Mouse (Mus musculus) kidney, postnatal 0 days (tissue): ENCODE data around the gene Foxg1. TPM values are rescaled to one million over a fixed set of nuclear protein-coding genes. Genes with fewer than 3 reads are reported as not detected.

ENCODE experiments used
- ATAC-seq: fragments of 200-750 bp; cut with Nextera tagmentation; replicated peaks from 2 replicates; pipeline ENCODE4 v1.8.0; 2017; ENCODE audit warnings: low read depth, moderate number of reproducible peaks, moderate TSS enrichment, moderate library complexity; ENCODE audit not compliant: low FRiP score
- DNase-seq: peaks from one replicate; pipeline ENCODE4 v3.0.0-alpha.2; 2016; ENCODE audit warnings: low spot score
- H3K27ac ChIP-seq: fragments of 300-500 bp; sonication (generic); 2 replicates; pipeline ENCODE4 v1.5.1; 2014; ENCODE audit warnings: mild to moderate bottlenecking
- H3K27me3 ChIP-seq: fragments of 300-500 bp; sonication (generic); 2 replicates; pipeline ENCODE4 v1.6.1; 2014; ENCODE audit warnings: low read length, mixed read lengths; ENCODE audit not compliant: insufficient read depth
- H3K36me3 ChIP-seq: fragments of 300-500 bp; sonication (generic); 2 replicates; pipeline ENCODE4 v1.6.1; 2014; ENCODE audit warnings: low read length, mixed read lengths; ENCODE audit not compliant: insufficient read depth
- H3K4me1 ChIP-seq: fragments of 300-500 bp; sonication (generic); replicated peaks from 2 replicates; pipeline ENCODE4 v1.6.1; 2014; ENCODE audit warnings: antibody characterized with exemption, low read length, mixed read lengths; ENCODE audit not compliant: insufficient read depth
- H3K4me2 ChIP-seq: fragments of 300-500 bp; sonication (generic); 2 replicates; pipeline ENCODE4 v1.6.1; 2014; ENCODE audit warnings: mild to moderate bottlenecking, low read length, moderate library complexity, mixed read lengths
- H3K4me3 ChIP-seq: fragments of 300-500 bp; sonication (generic); replicated peaks from 2 replicates; pipeline ENCODE4 v1.5.1; 2014; ENCODE audit warnings: low read depth, low read length
- H3K9ac ChIP-seq: fragments of 300-500 bp; sonication (generic); 2 replicates; pipeline ENCODE4 v1.6.1; 2014; ENCODE audit warnings: low read depth, low read length
- H3K9me3 ChIP-seq: fragments of 300-500 bp; sonication (generic); replicated peaks from 2 replicates; pipeline ENCODE4 v1.6.1; 2016; ENCODE audit warnings: low read length, inconsistent platforms, mixed read lengths
- CTCF ChIP-seq: IDR thresholded peaks from 2 replicates; pipeline ENCODE4 v1.5.1; 2016; ENCODE audit warnings: antibody characterized with exemption, low read depth, mild to moderate bottlenecking, moderate library complexity
- WGBS: fragments of 180-500 bp; shearing (Covaris S2); extraction: QIAGEN DNeasy Blood & Tissue Kit; methylation state at CpG from one replicate; pipeline ENCODE4 v1.1.7; 2014; 5-methylcytosine and 5-hydroxymethylcytosine counted together
- polyA plus RNA-seq: library from polyadenylated mRNA; unstranded; fragments of >200 nt; fragmentation: Nextera tagmentation; extraction: Ambion mirVana; gene quantifications from 2 replicates; pipeline ENCODE4 v1.2.1, GENCODE M21; 2015

Foxg1 gene
- polyA plus RNA-seq, 1 experiment from 2014 or later = not detected

- H3K9ac ChIP-seq = no peak overlapping the region
- H3K4me3 ChIP-seq = no peak overlapping the region
- no peak overlapping the region for H3K27ac ChIP-seq
- no peaks in the 10 kb centered on the region for H3K36me3 ChIP-seq
- TF ChIP-seq CTCF = no peak
- no peaks in the 10 kb centered on the region for H3K9me3 ChIP-seq
- H3K4me2 ChIP-seq = no peak overlapping the region
- ATAC-seq (no peak), DNase-seq (no peak)
- H3K27me3 ChIP-seq = peaks cover 74% of the 10 kb centered on the region
- peaks cover 5% of the 10 kb centered on the region for H3K4me1 ChIP-seq
- WGBS = 26% methylated on average over 1 of the region's 1 CpGs
Observed at GRCm38 (mm10) chr12:49396776-49397175, 14.3 kb downstream of the Foxg1 start.

GRCm38 (mm10) chr12:49397443-49398162 lies 15.1 kb downstream of the Foxg1 start:
- DNase-seq (no peak), ATAC-seq (no peak)
- peaks cover 5% of the 10 kb centered on the region for H3K4me1 ChIP-seq
- no peak overlapping the region for H3K9ac ChIP-seq
- no peaks in the 10 kb centered on the region for H3K36me3 ChIP-seq
- peaks cover 69% of the 10 kb centered on the region for H3K27me3 ChIP-seq
- H3K9me3 ChIP-seq = no peaks in the 10 kb centered on the region
- H3K4me2 ChIP-seq = no peak overlapping the region
- no peak overlapping the region for H3K27ac ChIP-seq
- H3K4me3 ChIP-seq = no peak overlapping the region
- no peak for TF ChIP-seq CTCF
- 18% methylated on average over 4 of the region's 4 CpGs for WGBS

- ATAC-seq = no peak
- no peak for TF ChIP-seq CTCF
Observed at GRCm38 (mm10) chr12:49398163-49398540, 15.7 kb downstream of the Foxg1 start.

GRCm38 (mm10) chr12:49398636-49399035 lies 16.2 kb downstream of the Foxg1 start:
- no peaks in the 10 kb centered on the region for H3K9me3 ChIP-seq
- H3K9ac ChIP-seq = no peak overlapping the region
- no peak for TF ChIP-seq CTCF
- H3K4me3 ChIP-seq = no peak overlapping the region
- no peak overlapping the region for H3K27ac ChIP-seq
- no peak overlapping the region for H3K4me2 ChIP-seq
- peaks cover 68% of the 10 kb centered on the region for H3K27me3 ChIP-seq
- WGBS = 16% methylated on average over 3 of the region's 3 CpGs
- DNase-seq = no peak
- no peak for ATAC-seq
- H3K4me1 ChIP-seq = peaks cover 5% of the 10 kb centered on the region
- H3K36me3 ChIP-seq = no peaks in the 10 kb centered on the region

More at GRCm38 (mm10) chr12:49398163-49398540, 15.7 kb downstream of the Foxg1 start:
- Histone ChIP-seq H3K27me3 (peaks cover 65% of the 10 kb centered on the region), H3K9me3 (no peaks in the 10 kb centered on the region), H3K9ac (no peak overlapping the region), H3K4me2 (no peak overlapping the region), H3K4me3 (no peak overlapping the region), H3K27ac (no peak overlapping the region), H3K4me1 (peaks cover 5% of the 10 kb centered on the region), H3K36me3 (no peaks in the 10 kb centered on the region)
- DNase-seq = no peak

- Histone ChIP-seq H3K4me3 (no peak overlapping the region), H3K9me3 (no peaks in the 10 kb centered on the region), H3K4me1 (peaks cover 5% of the 10 kb centered on the region), H3K4me2 (no peak overlapping the region), H3K9ac (no peak overlapping the region), H3K36me3 (no peaks in the 10 kb centered on the region), H3K27ac (no peak overlapping the region), H3K27me3 (peaks cover 65% of the 10 kb centered on the region)
- no peak for DNase-seq
- 2% methylated on average over 1 of the region's 1 CpGs for WGBS
- no peak for TF ChIP-seq CTCF
- ATAC-seq = no peak
Observed at GRCm38 (mm10) chr12:49399611-49400010, 17.2 kb downstream of the Foxg1 start.

- 6% methylated on average over 9 of the region's 9 CpGs for WGBS
- H3K4me2 ChIP-seq = no peak overlapping the region
- ATAC-seq (no peak), DNase-seq (no peak)
- no peak overlapping the region for H3K27ac ChIP-seq
- peaks cover 59% of the 10 kb centered on the region for H3K27me3 ChIP-seq
- no peak overlapping the region for H3K9ac ChIP-seq
- TF ChIP-seq CTCF = no peak
- H3K9me3 ChIP-seq = no peaks in the 10 kb centered on the region
- peak overlapping the region; percentile 33; the same call in 1 of the 2 replicates for H3K4me3 ChIP-seq
- H3K4me1 ChIP-seq = peaks cover 5% of the 10 kb centered on the region
- no peaks in the 10 kb centered on the region for H3K36me3 ChIP-seq
Observed at GRCm38 (mm10) chr12:49400036-49400852, 17.8 kb downstream of the Foxg1 start.
